Mouse (Mus musculus) erythroblast, embryonic 14.5 days (primary cell): ENCODE measurements at regions not wholly inside any gene's neighbourhood (a gene's known extent, or its start where the extent isn't known, plus 50 kb on each side); places are given as distances from the start of the nearest gene placed in this dataset.

Experiments
- GATA1 ChIP-seq: IDR thresholded peaks from 2 replicates; pipeline ENCODE4 v1.6.1; 2012; ENCODE audit warnings: low read length, inconsistent platforms, mixed read lengths
- TAL1 ChIP-seq: IDR thresholded peaks from 3 replicates; pipeline ENCODE4 v1.6.1; 2012; ENCODE audit warnings: low read length, inconsistent platforms, mixed read lengths

- TF ChIP-seq TAL1 (no peak), GATA1 (no peak)
These were observed 319.7 kb upstream of the Nr5a2 start for GRCm38 (mm10) chr1:137279981-137280380.
